Mouse (Mus musculus): ENCODE results near the gene C1qtnf2.

DNA sequence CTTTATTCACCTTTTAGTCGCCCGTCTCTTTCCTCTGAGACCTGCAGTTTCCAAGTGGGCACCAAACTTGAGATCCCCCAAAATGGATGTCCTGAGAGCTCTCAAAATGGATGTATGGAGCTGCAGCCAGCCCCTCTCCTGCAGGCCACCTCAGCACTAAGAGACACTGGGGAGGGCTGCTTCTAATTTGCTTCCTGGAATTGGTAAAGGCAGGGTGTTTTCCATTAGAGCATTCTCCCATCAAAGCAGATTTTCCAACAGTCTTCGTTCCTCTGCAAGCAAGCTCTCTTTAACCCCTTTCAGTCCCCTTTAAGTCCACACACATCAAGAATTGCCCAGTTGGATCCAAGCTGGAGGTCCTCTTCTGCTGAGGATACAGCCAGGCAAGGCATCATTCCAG, 5.3 kb downstream of the C1qtnf2 start:
- TF ChIP-seq CTCF (IDR thresholded peaks at IDR 0.05; ENCODE audit: low read depth, low read length) (no peak), POLR2A (IDR thresholded peaks at IDR 0.05; ENCODE audit: insufficient read depth, low read length) (no peak), EP300 (IDR thresholded peaks at IDR 0.05; ENCODE audit: insufficient read depth, low read depth, low read length) (no peak)

Data from ES-Bruce4 (cell line).